Mouse (Mus musculus): ENCODE results near the gene Ajap1. TPM values are rescaled to one million over a fixed set of nuclear protein-coding genes. Genes with fewer than 3 reads are reported as not detected.

Ajap1 gene
- polyA plus RNA-seq, 1 experiment: 2.3 TPM

GRCm38 (mm10) chr4:153459503-153459902, 23.1 kb downstream of the Ajap1 start:
- 90% methylated on average over 9 of the region's 9 CpGs for WGBS
- DNase-seq: no peak
- no peaks in the 10 kb centered on the region for H3K4me1 ChIP-seq (replicated peaks; ENCODE audit: control insufficient read depth, insufficient read depth, low read length)
- H3K36me3 ChIP-seq (ENCODE audit: control insufficient read depth, insufficient read depth, low read length): no peaks in the 10 kb centered on the region
- H3K27me3 ChIP-seq (ENCODE audit: control insufficient read depth, insufficient read depth, low read length): no peaks in the 10 kb centered on the region
- H3K27ac ChIP-seq (ENCODE audit: control insufficient read depth, insufficient read depth, low read length): no peak overlapping the region
- H3K4me3 ChIP-seq (ENCODE audit: control insufficient read depth, insufficient read depth, low read length): no peak overlapping the region
- TF ChIP-seq CTCF (IDR thresholded peaks at IDR 0.05; ENCODE audit: borderline replicate concordance, control insufficient read depth, extremely low read depth, insufficient read depth, low read length, poor library complexity): no peak
- no peak for TF ChIP-seq POLR2A (IDR thresholded peaks at IDR 0.05; ENCODE audit: control insufficient read depth, extremely low read depth, insufficient read depth, low read length, poor library complexity)

DNA sequence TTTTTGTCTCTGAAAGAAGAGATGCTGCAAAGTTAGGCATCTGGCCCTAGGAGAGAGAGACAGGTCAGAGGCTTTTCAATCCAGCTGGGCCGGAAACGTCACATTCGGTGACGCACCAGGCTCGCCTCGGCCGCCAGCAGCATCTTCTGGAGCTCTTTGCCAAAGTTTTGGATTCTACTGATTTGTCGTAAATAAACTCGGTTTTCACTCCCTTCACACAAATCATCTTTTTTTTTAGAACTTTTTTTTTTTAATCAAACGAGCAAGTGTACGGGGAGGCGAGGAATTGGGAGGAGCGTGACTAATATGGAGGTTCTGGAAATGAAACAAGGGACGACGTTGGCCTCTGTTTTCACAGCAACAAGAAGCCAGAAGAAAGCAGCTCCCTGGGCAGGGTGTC, 23.8 kb downstream of the Ajap1 start:
- TF ChIP-seq CTCF (IDR thresholded peaks at IDR 0.05; ENCODE audit: borderline replicate concordance, control insufficient read depth, extremely low read depth, insufficient read depth, low read length, poor library complexity) (no peak), POLR2A (IDR thresholded peaks at IDR 0.05; ENCODE audit: control insufficient read depth, extremely low read depth, insufficient read depth, low read length, poor library complexity) (no peak)
- Histone ChIP-seq H3K36me3 (ENCODE audit: control insufficient read depth, insufficient read depth, low read length) (no peaks in the 10 kb centered on the region), H3K27ac (ENCODE audit: control insufficient read depth, insufficient read depth, low read length) (no peak overlapping the region), H3K4me1 (replicated peaks; ENCODE audit: control insufficient read depth, insufficient read depth, low read length) (no peaks in the 10 kb centered on the region), H3K27me3 (ENCODE audit: control insufficient read depth, insufficient read depth, low read length) (no peaks in the 10 kb centered on the region), H3K4me3 (ENCODE audit: control insufficient read depth, insufficient read depth, low read length) (no peak overlapping the region)
- DNase-seq: no peak
- WGBS: 92% methylated on average over 15 of the region's 15 CpGs

DNA sequence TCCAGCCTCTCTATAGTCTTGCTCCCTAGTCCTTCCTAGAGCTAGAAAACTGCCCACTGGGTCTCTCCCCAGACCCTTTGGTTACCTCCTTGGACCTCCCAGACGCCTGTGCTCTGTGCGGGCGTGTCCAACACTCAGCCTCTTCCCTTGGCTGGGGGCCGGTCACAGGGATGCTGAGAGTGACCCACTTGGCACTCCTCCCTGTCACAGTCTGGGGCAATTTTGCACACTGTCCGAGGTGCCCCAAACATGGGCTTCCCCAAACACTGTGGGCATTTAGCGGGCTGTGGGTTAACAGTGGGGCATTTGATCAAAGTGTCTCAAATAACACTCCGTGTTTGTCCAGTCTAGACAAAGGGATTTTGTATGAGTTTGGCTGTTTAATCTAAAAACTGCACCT, 29.1 kb downstream of the Ajap1 start:
- H3K36me3 ChIP-seq (ENCODE audit: control insufficient read depth, insufficient read depth, low read length): no peaks in the 10 kb centered on the region
- no peak for DNase-seq
- no peaks in the 10 kb centered on the region for H3K27me3 ChIP-seq (ENCODE audit: control insufficient read depth, insufficient read depth, low read length)
- H3K27ac ChIP-seq (ENCODE audit: control insufficient read depth, insufficient read depth, low read length): no peak overlapping the region
- TF ChIP-seq CTCF (IDR thresholded peaks at IDR 0.05; ENCODE audit: borderline replicate concordance, control insufficient read depth, extremely low read depth, insufficient read depth, low read length, poor library complexity) (no peak), POLR2A (IDR thresholded peaks at IDR 0.05; ENCODE audit: control insufficient read depth, extremely low read depth, insufficient read depth, low read length, poor library complexity) (no peak)
- H3K4me1 ChIP-seq (replicated peaks; ENCODE audit: control insufficient read depth, insufficient read depth, low read length): no peaks in the 10 kb centered on the region
- no peak overlapping the region for H3K4me3 ChIP-seq (ENCODE audit: control insufficient read depth, insufficient read depth, low read length)
- WGBS: 96% methylated on average over 7 of the region's 7 CpGs

- Histone ChIP-seq H3K36me3 (ENCODE audit: control insufficient read depth, insufficient read depth, low read length) (no peaks in the 10 kb centered on the region), H3K4me1 (replicated peaks; ENCODE audit: control insufficient read depth, insufficient read depth, low read length) (no peaks in the 10 kb centered on the region), H3K4me3 (ENCODE audit: control insufficient read depth, insufficient read depth, low read length) (no peak overlapping the region), H3K27me3 (ENCODE audit: control insufficient read depth, insufficient read depth, low read length) (no peaks in the 10 kb centered on the region), H3K27ac (ENCODE audit: control insufficient read depth, insufficient read depth, low read length) (no peak overlapping the region)
- DNase-seq: no peak
- 94% methylated on average over 8 of the region's 8 CpGs for WGBS
- no peak for TF ChIP-seq CTCF (IDR thresholded peaks at IDR 0.05; ENCODE audit: borderline replicate concordance, control insufficient read depth, extremely low read depth, insufficient read depth, low read length, poor library complexity)
- TF ChIP-seq POLR2A (IDR thresholded peaks at IDR 0.05; ENCODE audit: control insufficient read depth, extremely low read depth, insufficient read depth, low read length, poor library complexity): no peak
Observed at GRCm38 (mm10) chr4:153451516-153451915, 31.1 kb downstream of the Ajap1 start.

- Histone ChIP-seq H3K27me3 (ENCODE audit: control insufficient read depth, insufficient read depth, low read length) (no peaks in the 10 kb centered on the region), H3K27ac (ENCODE audit: control insufficient read depth, insufficient read depth, low read length) (no peak overlapping the region), H3K4me1 (replicated peaks; ENCODE audit: control insufficient read depth, insufficient read depth, low read length) (no peaks in the 10 kb centered on the region), H3K4me3 (ENCODE audit: control insufficient read depth, insufficient read depth, low read length) (no peak overlapping the region), H3K36me3 (ENCODE audit: control insufficient read depth, insufficient read depth, low read length) (no peaks in the 10 kb centered on the region)
- no peak for DNase-seq
- WGBS: 85% methylated on average over 10 of the region's 10 CpGs
- TF ChIP-seq CTCF (IDR thresholded peaks at IDR 0.05; ENCODE audit: borderline replicate concordance, control insufficient read depth, extremely low read depth, insufficient read depth, low read length, poor library complexity): no peak
- no peak for TF ChIP-seq POLR2A (IDR thresholded peaks at IDR 0.05; ENCODE audit: control insufficient read depth, extremely low read depth, insufficient read depth, low read length, poor library complexity)
Observed at GRCm38 (mm10) chr4:153442522-153442921, 40.1 kb downstream of the Ajap1 start.

GRCm38 (mm10) chr4:153439868-153440267, 42.7 kb downstream of the Ajap1 start:
- no peak overlapping the region for H3K4me3 ChIP-seq (ENCODE audit: control insufficient read depth, insufficient read depth, low read length)
- no peak for DNase-seq
- WGBS: 60% methylated on average over 11 of the region's 11 CpGs
- H3K4me1 ChIP-seq (replicated peaks; ENCODE audit: control insufficient read depth, insufficient read depth, low read length): no peaks in the 10 kb centered on the region
- no peak overlapping the region for H3K27ac ChIP-seq (ENCODE audit: control insufficient read depth, insufficient read depth, low read length)
- no peaks in the 10 kb centered on the region for H3K36me3 ChIP-seq (ENCODE audit: control insufficient read depth, insufficient read depth, low read length)
- no peaks in the 10 kb centered on the region for H3K27me3 ChIP-seq (ENCODE audit: control insufficient read depth, insufficient read depth, low read length)
- TF ChIP-seq CTCF (IDR thresholded peaks at IDR 0.05; ENCODE audit: borderline replicate concordance, control insufficient read depth, extremely low read depth, insufficient read depth, low read length, poor library complexity): no peak
- no peak for TF ChIP-seq POLR2A (IDR thresholded peaks at IDR 0.05; ENCODE audit: control insufficient read depth, extremely low read depth, insufficient read depth, low read length, poor library complexity)

DNA sequence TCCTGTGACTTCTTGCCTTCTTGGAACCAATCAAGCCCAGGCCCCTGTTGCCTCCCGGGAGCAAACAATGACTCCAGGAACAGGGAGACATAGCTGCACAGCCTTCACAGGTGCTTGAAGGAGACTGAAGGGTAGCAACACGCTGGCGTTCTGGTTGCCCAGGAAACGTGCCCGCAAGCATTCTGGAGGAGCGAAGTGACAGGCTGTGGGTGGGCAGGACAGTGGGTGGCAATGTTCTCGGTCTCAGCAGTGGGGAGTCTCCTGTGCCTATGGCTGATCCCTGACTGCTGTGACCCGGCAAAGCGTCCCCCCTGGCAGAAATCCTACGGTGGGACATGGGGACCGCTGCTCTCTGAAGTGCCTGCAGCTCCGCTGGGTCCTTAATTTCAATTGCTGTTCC, 43.6 kb downstream of the Ajap1 start:
- TF ChIP-seq POLR2A (IDR thresholded peaks at IDR 0.05; ENCODE audit: control insufficient read depth, extremely low read depth, insufficient read depth, low read length, poor library complexity): no peak
- no peak for TF ChIP-seq CTCF (IDR thresholded peaks at IDR 0.05; ENCODE audit: borderline replicate concordance, control insufficient read depth, extremely low read depth, insufficient read depth, low read length, poor library complexity)
- H3K36me3 ChIP-seq (ENCODE audit: control insufficient read depth, insufficient read depth, low read length): no peaks in the 10 kb centered on the region
- WGBS: 88% methylated on average over 12 of the region's 12 CpGs

More for the DNA sequence above, 43.6 kb downstream of the Ajap1 start:
- H3K27ac ChIP-seq (ENCODE audit: control insufficient read depth, insufficient read depth, low read length): no peak overlapping the region
- no peaks in the 10 kb centered on the region for H3K27me3 ChIP-seq (ENCODE audit: control insufficient read depth, insufficient read depth, low read length)
- H3K4me3 ChIP-seq (ENCODE audit: control insufficient read depth, insufficient read depth, low read length): no peak overlapping the region
- no peak for DNase-seq
- H3K4me1 ChIP-seq (replicated peaks; ENCODE audit: control insufficient read depth, insufficient read depth, low read length): no peaks in the 10 kb centered on the region
